Mouse (Mus musculus) stomach, embryonic 15.5 days (tissue): ENCODE results near the gene Scin. TPM values are rescaled to one million over a fixed set of nuclear protein-coding genes. Genes with fewer than 3 reads are reported as not detected.
A peak's percentile ranks its signal among the peaks of the same experiment; 100 is the strongest.

Source experiments
- ATAC-seq: fragments of 200-750 bp; cut with Nextera tagmentation; 2 replicates; pipeline ENCODE4 v1.8.0; 2017; ENCODE audit warnings: low read depth, moderate number of reproducible peaks, moderate TSS enrichment; ENCODE audit not compliant: insufficient read depth, low FRiP score
- H3K27ac ChIP-seq: fragments of 300-500 bp; sonication (generic); 2 replicates; pipeline ENCODE4 v1.5.1; 2015; ENCODE audit warnings: mild to moderate bottlenecking, inconsistent platforms
- H3K27me3 ChIP-seq: fragments of 300-500 bp; sonication (generic); replicated peaks from 2 replicates; pipeline ENCODE4 v1.6.1; 2015; ENCODE audit warnings: inconsistent platforms
- H3K36me3 ChIP-seq: fragments of 300-500 bp; sonication (generic); 2 replicates; pipeline ENCODE4 v1.6.1; 2015; ENCODE audit warnings: inconsistent platforms
- H3K4me1 ChIP-seq: fragments of 300-500 bp; sonication (generic); 2 replicates; pipeline ENCODE4 v1.6.1; 2015; ENCODE audit warnings: inconsistent platforms
- H3K4me2 ChIP-seq: fragments of 300-500 bp; sonication (generic); 2 replicates; pipeline ENCODE4 v1.6.1; 2015; ENCODE audit warnings: mild to moderate bottlenecking, inconsistent platforms
- H3K4me3 ChIP-seq: fragments of 300-500 bp; sonication (generic); replicated peaks from 2 replicates; pipeline ENCODE4 v1.5.1; 2015; ENCODE audit warnings: inconsistent platforms
- H3K9ac ChIP-seq: fragments of 300-500 bp; sonication (generic); 2 replicates; pipeline ENCODE4 v1.6.1; 2015; ENCODE audit warnings: inconsistent platforms
- H3K9me3 ChIP-seq: fragments of 300-500 bp; sonication (generic); 2 replicates; pipeline ENCODE4 v1.6.1; 2016; ENCODE audit warnings: inconsistent platforms
- WGBS: fragments of 180-500 bp; shearing (Covaris S2); methylation state at CpG from one replicate; pipeline ENCODE4 v1.1.7; 2015; 5-methylcytosine and 5-hydroxymethylcytosine counted together
- polyA plus RNA-seq: library from polyadenylated mRNA; unstranded; fragments of >200 nt; fragmentation: Nextera tagmentation; extraction: Ambion mirVana; gene quantifications from 2 replicates; pipeline ENCODE4 v1.2.1, GENCODE M21; 2015

Gene Scin
- polyA plus RNA-seq, 1 experiment from 2014 or later, result 9.4 TPM

- no peak for ATAC-seq
- Histone ChIP-seq H3K4me1 (0 out of 2 replicates have a peak, but pooled peaks cover 7% of the 10 kb centered on the region), H3K4me2 (no peak overlapping the region), H3K9me3 (no peaks in the 10 kb centered on the region), H3K27ac (no peak overlapping the region), H3K4me3 (no peak overlapping the region), H3K36me3 (no peaks in the 10 kb centered on the region), H3K9ac (no peak overlapping the region), H3K27me3 (no peaks in the 10 kb centered on the region)
- WGBS, result 65% methylated on average over 6 of the region's 6 CpGs
Observed at GRCm38 (mm10) chr12:40017955-40018505, 116.0 kb downstream of the Scin start.

GRCm38 (mm10) chr12:40016648-40017460 is 117.2 kb downstream of the Scin start:
- Histone ChIP-seq H3K4me1 (0 out of 2 replicates have a peak, but pooled peaks cover 7% of the 10 kb centered on the region), H3K27me3 (no peaks in the 10 kb centered on the region), H3K27ac (peak overlapping the region; percentile 60), H3K4me2 (peak overlapping the region; percentile 53), H3K4me3 (peak overlapping the region; percentile 32), H3K9me3 (no peaks in the 10 kb centered on the region), H3K9ac (no peak overlapping the region), H3K36me3 (no peaks in the 10 kb centered on the region)
- peak; percentile 93 for ATAC-seq
- WGBS, result 13% methylated on average over 19 of the region's 19 CpGs

- Histone ChIP-seq H3K27ac (no peak overlapping the region), H3K4me3 (no peak overlapping the region), H3K4me2 (no peak overlapping the region), H3K9me3 (no peaks in the 10 kb centered on the region), H3K9ac (no peak overlapping the region), H3K4me1 (0 out of 2 replicates have a peak, but pooled peaks cover 7% of the 10 kb centered on the region), H3K36me3 (no peaks in the 10 kb centered on the region), H3K27me3 (no peaks in the 10 kb centered on the region)
- ATAC-seq, result no peak
- WGBS, result 77% methylated on average over 9 of the region's 9 CpGs
Observed at GRCm38 (mm10) chr12:40016068-40016467, 118.0 kb downstream of the Scin start.

- Histone ChIP-seq H3K27me3 (no peaks in the 10 kb centered on the region), H3K4me2 (no peak overlapping the region), H3K4me1 (no peaks in the 10 kb centered on the region), H3K36me3 (no peaks in the 10 kb centered on the region), H3K4me3 (no peak overlapping the region), H3K9me3 (no peaks in the 10 kb centered on the region), H3K27ac (no peak overlapping the region), H3K9ac (no peak overlapping the region)
- 46% methylated on average over 2 of the region's 2 CpGs for WGBS
- ATAC-seq, result no peak
Observed at GRCm38 (mm10) chr12:40009866-40010265, 124.2 kb downstream of the Scin start.

Other genes with a start within 250 kb of the Scin start
- gene Arl4a, start 96.2 kb downstream of the Scin start, polyA plus RNA-seq, result 47.9 and 49.0 TPM in 2 replicates
- gene Lsmem1, start 65.3 kb upstream of the Scin start, polyA plus RNA-seq, result 0.13 and 0.18 TPM in 2 replicates
- 90.1 and 107 TPM in 2 replicates for gene Ifrd1, start 114.3 kb upstream of the Scin start, polyA plus RNA-seq